Mouse (Mus musculus) kidney, postnatal 36 days (tissue): ENCODE results near the gene Furin.

ENCODE experiments used
- DNase-seq, 2 experiments: peaks; one replicate each; pipeline ENCODE4 v3.0.0; 2021 to 2022; ENCODE audit warnings: mixed read lengths in 2 of 2

Furin gene

DNA sequence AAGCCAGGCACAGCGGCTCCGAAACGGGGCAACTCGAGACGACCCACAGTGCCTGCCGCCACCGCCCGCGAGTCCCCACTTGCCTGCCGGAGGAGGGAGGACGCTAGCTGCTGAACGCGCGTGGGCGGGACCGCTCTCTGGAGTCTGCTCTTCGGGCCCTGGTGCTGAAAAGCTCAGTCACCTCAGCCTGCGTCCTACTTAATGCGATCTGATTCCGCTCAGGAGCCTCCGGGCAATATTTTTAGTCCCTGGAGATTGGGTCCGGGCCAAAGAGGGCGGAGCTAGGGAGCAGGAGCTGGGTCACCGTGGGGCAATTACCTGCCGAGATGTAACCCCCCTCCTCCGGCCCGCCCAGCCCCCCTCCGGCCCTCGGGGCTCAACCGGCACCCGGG lies 34.6 kb downstream of the Furin start:
- DNase-seq: peak; percentile 84 to 92

- DNase-seq: no peak
Observed at GRCm38 (mm10) chr7:80369967-80370431, 35.2 kb downstream of the Furin start.

- DNase-seq: no peak
Observed at GRCm38 (mm10) chr7:80369461-80369860, 35.8 kb downstream of the Furin start.

DNA sequence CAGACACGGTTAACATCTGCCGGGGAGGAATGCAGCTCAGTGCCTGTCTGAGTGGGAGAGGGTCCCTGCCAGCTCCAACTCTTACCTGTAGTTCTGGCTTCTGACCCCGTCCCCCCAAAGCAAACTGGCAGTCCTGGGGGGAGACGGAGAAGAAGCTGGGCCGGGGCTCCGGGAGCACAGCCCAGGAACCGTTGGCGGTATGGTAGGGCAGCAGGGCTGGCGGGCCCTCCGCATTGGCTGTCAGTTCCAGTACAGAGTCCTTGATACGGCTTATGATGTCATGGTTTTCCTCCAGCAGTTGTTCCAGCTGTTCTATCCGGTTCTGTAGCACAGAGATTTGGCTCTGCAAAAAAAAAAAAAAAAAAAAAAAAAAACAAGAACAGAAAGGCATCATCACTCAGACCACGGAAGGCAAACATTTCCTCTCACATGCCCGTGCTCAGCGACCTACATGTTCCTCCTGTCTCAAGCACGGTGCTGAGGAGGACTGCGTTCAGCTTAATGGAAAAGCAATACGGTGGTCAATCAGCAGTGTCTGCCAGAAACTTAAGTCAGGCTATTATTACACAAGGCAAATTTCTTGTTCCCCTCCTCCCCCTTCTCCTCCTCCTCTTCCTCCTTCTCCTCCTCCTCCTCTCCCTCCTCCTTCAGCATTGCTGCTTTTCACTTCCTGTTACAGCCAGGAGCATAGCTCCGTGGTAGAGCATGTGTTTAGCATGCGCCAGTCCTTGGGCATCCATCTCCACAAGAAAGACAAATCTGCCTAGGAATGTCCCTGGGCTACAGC lies 36.4 kb downstream of the Furin start:
- no peak for DNase-seq

DNA sequence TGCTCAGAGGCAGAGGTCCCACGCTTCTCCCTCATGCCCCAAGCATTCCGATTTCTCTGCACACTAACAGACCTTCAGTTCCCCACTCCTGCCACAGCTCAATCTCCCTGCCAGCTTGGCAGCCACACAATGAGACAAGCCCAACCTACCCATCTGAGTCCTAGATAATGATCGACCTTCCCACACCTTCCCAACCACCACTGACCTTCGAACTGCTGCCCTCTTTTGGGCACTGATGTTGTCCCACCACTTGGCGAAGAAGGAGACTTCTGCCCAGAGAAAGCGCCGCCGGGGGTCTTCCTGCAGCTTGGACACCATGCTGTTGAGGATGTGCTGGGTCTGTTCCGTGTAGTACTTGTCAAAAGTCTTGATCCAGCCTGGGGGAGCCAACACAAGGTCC lies 37.2 kb downstream of the Furin start:
- no peak for DNase-seq

DNA sequence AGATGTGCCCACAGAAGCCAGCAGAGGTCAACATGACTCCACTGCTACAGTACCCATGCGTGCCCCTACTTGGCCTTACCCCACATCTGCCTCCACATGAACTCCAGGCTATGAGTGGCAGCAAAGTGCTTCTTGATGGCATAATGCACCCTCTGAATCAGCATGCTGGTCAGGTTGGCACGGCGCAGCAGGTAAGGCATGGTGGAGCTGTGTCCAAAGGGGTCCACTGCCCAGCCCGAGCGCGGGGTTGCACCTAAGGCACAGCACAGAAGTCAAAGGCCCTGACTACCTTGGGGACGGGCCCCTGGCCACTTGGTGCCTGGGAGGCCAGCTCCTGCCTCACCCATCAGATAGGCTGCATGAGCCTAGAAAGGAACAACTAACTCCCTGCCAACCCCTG lies 38.0 kb downstream of the Furin start:
- no peak for DNase-seq

- DNase-seq: peak; percentile 50 to 63
Observed at GRCm38 (mm10) chr7:80365759-80366158, 39.5 kb downstream of the Furin start.

DNA sequence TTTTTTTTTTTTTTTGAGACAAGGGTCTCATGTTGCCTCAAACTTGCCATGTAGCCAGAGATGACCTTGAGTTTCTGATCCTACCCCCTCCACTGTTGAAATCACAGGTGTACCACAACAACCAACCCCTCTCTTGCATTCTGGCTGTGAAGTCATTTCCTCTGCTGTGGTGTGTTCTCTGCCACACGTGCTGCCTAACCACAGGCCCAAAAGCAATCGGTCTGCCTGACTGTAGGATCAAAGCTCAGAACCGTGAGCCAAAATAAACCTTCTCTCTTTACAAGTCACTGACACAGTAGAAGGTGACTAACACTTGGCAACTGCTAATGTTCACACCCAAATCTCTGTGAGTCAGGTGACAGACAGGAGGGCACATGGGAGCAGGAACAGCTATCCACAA lies 44.8 kb downstream of the Furin start:
- no peak for DNase-seq

- no peak for DNase-seq
Observed at GRCm38 (mm10) chr7:80358039-80358438, 47.2 kb downstream of the Furin start.

- DNase-seq: no peak
Observed at GRCm38 (mm10) chr7:80357156-80357555, 48.1 kb downstream of the Furin start.

- no peak for DNase-seq
Observed at GRCm38 (mm10) chr7:80356351-80356750, 48.9 kb downstream of the Furin start.

GRCm38 (mm10) chr7:80352920-80353319 lies 52.3 kb downstream of the Furin start:
- DNase-seq: no peak

GRCm38 (mm10) chr7:80350808-80351207 lies 54.4 kb downstream of the Furin start:
- DNase-seq: no peak

DNA sequence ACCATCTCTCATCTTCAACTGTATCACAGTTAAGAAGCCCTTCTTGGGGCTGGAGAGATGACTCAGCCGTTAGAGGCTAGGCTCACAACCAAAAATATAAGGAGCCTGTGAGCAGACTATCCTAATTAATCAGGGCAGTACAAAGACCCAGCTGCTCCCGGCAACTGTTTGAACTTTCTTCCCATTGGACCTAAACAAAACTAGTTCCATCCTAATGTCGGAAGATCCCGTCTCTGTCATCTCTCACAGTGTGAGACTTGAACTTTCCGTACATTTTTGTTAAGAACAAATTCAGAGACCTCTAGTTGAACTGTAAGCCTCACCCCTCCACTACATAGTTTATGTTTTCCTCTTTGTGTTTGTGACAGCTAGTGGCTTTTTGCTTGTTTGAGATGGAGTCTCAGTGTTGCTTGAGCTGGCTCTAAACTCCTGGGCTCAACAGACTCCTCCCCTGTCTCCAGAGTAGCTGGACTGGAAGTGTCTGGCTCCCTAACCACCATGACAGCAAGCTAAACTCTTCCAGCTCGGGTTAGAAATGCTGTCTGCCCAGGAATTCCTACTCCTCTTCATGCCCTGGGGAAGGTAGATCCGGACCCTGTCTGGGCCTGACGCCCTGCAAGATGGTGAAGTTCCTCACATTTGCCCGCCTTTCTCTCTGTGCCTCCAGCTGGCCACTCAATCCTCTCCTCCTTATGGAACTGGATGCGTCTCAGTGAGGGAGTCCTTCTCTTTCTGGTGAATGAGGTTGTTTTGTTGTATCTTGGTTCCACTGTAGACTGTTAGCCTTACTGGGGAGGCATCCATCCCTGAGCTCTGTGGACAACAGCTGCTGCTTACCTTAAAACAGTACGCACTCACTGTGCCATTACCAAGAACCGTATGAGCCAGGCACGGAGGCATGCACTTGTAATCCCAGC lies 57.3 kb downstream of the Furin start:
- DNase-seq: no peak

DNA sequence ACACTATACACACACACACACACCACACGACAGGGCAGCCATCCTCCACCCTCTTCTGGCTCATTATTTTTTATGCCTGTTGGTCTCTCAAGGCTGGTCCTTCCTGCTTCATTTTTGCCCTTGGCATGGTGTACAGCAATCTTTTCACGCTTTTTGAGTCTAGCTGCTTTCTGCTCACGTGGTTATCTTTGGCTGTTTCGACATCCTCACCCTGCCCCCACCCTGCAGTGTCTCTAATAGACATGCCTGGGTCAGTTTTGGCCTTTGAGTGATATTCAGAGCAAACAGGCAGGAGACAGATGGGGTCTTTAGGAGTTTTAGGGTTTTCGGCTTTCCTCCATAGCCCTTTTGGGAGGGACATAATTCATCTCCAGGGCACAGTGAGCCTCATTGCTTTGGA lies 58.4 kb downstream of the Furin start:
- DNase-seq: no peak

GRCm38 (mm10) chr7:80346173-80346572 lies 59.1 kb downstream of the Furin start:
- DNase-seq: no peak

- peak in 1 of 2 experiments; percentile 17 for DNase-seq
Observed at GRCm38 (mm10) chr7:80343270-80344018, 61.8 kb downstream of the Furin start.

DNA sequence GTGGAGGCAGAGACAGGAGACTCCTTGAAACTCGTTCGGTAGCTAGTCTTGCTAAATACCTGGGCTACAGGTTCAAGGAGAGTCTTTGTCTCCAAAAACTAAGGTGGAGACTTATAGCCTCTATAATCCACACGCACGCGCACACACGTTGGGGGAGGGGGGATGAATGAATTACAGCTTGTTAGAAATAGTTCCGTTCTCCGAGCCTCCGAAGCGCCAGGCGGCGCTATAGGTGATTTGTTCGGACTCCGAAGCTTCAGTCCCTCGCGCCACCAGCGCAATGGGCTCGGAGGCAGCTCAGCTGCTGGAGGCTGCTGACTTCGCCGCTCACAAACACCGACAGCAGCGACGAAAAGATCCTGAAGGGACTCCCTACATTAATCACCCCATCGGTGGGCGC lies 62.4 kb downstream of the Furin start, which contains the start of gene Hddc3:
TSS of gene Hddc3 (plus strand) at position 247 of the 400 bp plus-strand sequence.
- peak; percentile 95 to 98 for DNase-seq

- DNase-seq: no peak
Observed at GRCm38 (mm10) chr7:80341793-80342192, 63.4 kb downstream of the Furin start.

GRCm38 (mm10) chr7:80340793-80341192 lies 64.4 kb downstream of the Furin start, which contains the start of gene Unc45a:
Gene Unc45a (minus strand): TSS chr7:80341005.
- DNase-seq: peak; percentile 79 to 81

DNA sequence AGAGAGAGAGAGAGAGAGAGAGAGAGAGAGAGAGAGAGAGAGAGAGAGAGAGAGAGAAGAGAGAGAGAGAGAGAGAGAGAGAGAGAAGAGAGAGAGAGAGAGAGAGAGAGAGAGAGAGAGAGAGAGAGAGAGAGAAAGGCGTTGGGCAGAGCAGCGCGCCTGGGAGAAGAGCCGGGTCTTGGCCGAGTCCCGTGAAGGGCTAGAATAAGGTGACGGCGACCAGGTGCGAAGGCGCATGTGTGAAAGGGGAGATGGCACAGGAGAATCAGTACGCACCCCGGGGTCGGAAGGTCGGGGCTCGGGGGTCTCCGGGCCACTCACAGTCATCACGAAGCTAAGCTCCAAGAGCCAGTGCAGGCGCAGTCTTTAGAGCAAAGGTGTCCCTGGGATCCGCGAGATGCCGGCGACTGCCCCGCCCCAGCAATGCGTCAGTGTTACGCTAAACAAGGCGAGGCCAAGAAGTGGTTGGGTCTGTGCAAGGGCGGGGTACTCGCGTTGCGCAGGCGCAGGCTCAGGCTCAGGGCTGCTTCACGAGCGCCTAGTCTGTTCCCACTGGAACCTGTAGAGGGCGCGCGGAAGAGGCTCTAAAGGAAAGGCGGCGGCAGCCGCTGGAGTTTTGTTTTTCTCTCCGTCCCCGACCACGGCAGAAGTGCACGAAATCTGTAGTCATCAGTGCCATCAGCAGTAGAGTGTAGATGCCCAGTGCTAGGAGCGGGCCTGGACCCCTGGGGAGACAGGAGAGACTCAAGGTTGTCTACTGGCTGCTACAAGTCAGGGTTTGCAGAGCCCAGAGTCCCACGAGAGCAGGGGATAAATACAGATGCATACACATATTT lies 65.2 kb downstream of the Furin start:
- peak; percentile 99 for DNase-seq

DNA sequence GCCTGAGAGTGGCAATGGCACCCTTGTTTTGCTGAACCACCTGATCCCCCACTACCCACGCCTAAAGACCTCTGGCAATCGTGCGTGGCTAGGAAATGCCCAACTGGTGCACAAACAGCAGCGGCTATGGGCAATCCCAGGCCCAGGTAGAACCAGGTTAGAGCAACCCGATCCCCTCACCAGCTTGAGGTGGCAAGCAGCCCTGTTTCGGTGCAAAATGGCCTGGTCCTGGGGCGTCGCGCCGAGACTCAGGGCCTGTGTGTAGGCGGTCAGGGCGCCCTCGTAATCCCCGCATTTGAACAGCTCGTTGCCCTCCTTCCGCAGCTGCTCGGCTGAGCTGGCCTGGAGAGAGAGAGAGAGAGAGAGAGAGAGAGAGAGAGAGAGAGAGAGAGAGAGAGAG lies 65.9 kb downstream of the Furin start:
- DNase-seq: peak; percentile 13 to 55
